Mouse (Mus musculus): ENCODE results near the gene Cbx8. TPM values are rescaled to one million over a fixed set of nuclear protein-coding genes. Genes with fewer than 3 reads are reported as not detected.

Gene Cbx8
- polyA plus RNA-seq, 2 experiments: 6.9 to 12.6 TPM

DNA sequence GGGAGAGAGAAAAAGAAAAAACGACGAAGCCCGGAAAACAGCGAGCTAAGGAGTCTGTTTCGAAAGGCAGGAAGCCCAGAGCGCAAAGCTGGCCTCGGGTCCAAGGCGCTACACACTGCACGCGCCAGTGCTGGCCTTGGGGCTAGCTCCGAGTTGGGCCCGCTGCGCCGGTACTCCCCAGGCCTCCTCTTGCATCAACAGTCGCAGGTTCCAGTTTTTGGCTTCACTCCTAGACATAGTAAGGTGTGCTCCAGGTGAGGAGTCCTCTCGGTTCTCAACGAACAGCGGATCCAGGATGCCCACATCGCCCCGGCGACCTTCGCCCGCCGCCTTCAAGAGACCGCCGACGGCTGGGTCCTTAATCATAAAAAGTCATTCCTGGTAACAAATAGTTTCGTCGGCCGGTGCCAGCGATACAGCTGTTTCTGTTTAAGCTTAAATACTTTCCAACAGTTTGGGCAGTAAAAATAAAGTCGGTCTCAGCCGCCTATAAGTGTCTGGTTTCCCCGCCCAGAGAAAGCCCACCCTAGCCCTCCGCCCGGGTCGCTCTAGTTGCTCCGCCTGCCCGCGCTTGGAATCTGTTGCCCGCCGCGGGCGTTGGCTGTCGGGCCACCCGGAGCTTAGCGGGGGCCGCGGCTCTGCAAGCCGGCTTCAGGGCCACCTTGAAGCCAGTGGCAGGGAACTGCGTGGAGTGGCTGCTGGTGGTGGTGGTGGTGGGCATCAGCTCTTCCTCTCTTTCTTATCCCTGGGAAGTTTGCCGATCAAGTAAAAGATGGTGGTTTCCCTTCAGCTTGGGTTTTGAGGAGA lies 1.9 kb upstream of the Cbx8 start:
- Histone ChIP-seq H3K27me3 (ENCODE audit: control insufficient read depth, insufficient read depth, low read length) (peaks cover 55% of the 10 kb centered on the region), H3K9ac (ENCODE audit: low read depth, low read length, severe bottlenecking) (peak overlapping the region; percentile 28; the same call in 1 of the 2 replicates)
- peak; percentile 90 for DNase-seq (ENCODE audit: low spot score)

DNA sequence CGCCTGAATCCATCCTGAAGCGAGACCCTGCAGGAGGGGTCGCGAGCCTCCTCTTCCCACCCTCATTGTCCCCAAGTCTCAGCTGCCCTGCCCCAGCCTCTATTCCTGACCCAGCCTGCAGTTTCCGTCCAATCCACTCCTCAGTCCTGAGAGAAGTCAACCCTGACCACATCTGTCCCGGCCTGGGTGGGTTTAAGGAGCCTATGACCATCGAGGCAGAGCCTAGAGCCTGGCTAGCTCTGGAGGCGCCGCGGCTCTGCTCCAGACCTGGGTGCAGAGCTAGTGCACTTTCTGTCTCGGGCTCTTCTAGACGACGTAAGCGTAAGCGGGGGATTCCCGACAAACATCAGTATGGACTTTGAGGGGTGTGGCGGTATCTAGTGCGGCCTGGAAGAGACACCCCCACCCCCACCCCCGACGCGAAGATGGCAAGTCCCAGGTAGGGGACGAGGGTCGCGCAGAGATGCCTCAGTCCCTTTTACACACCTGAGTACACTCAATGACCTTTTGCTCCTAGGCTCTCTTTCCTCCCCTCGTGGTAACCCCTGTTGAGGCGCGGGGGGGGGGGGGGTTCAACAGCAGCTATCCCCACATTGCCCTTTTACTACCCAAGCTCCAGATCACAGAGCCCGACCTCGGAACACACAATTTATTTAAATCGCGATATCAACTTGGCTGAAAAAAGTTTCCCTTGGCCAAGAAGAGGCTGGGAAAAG lies 1.1 kb upstream of the Cbx8 start:
- Histone ChIP-seq H3K27me3 (ENCODE audit: control insufficient read depth, insufficient read depth, low read length) (peaks cover 54% of the 10 kb centered on the region), H3K4me1 (ENCODE audit: control insufficient read depth, insufficient read depth, low read length) (peaks cover 69% of the 10 kb centered on the region), H3K4me2 (replicated peaks; ENCODE audit: low read depth, low read length, severe bottlenecking) (peak overlapping the region; percentile 100), H3K36me3 (ENCODE audit: control insufficient read depth, insufficient read depth, low read length) (peaks cover 9% of the 10 kb centered on the region), H3K9ac (ENCODE audit: low read depth, low read length, severe bottlenecking) (peak overlapping the region; percentile 55), H3K9me3 (ENCODE audit: control insufficient read depth, low read length) (no peaks in the 10 kb centered on the region), H3K4me3 (replicated peaks; ENCODE audit: low read length) (peak overlapping the region; percentile 77), H3K27ac (replicated peaks; ENCODE audit: low read depth, low read length) (peak overlapping the region; percentile 76)
- 2% methylated on average over 30 of the region's 31 CpGs for WGBS
- no peak for TF ChIP-seq POLR2A (IDR thresholded peaks at IDR 0.05; ENCODE audit: borderline replicate concordance, extremely low read depth, insufficient read depth, insufficient read length)
- DNase-seq (ENCODE audit: low spot score): no peak
- no peak for ATAC-seq (ENCODE audit: low FRiP score, low read depth)

More for the DNA sequence above, 1.9 kb upstream of the Cbx8 start:
- Histone ChIP-seq H3K36me3 (ENCODE audit: control insufficient read depth, insufficient read depth, low read length) (peaks cover 9% of the 10 kb centered on the region), H3K4me3 (replicated peaks; ENCODE audit: low read length) (peak overlapping the region; percentile 77), H3K4me1 (ENCODE audit: control insufficient read depth, insufficient read depth, low read length) (peaks cover 68% of the 10 kb centered on the region), H3K27ac (replicated peaks; ENCODE audit: low read depth, low read length) (peak overlapping the region; percentile 76), H3K4me2 (replicated peaks; ENCODE audit: low read depth, low read length, severe bottlenecking) (peak overlapping the region; percentile 100), H3K9me3 (ENCODE audit: control insufficient read depth, low read length) (no peaks in the 10 kb centered on the region)
- under 1% methylated on average over 52 of the region's 52 CpGs for WGBS
- no peak for TF ChIP-seq POLR2A (IDR thresholded peaks at IDR 0.05; ENCODE audit: borderline replicate concordance, extremely low read depth, insufficient read depth, insufficient read length)
- ATAC-seq (ENCODE audit: low FRiP score, low read depth): no peak

DNA sequence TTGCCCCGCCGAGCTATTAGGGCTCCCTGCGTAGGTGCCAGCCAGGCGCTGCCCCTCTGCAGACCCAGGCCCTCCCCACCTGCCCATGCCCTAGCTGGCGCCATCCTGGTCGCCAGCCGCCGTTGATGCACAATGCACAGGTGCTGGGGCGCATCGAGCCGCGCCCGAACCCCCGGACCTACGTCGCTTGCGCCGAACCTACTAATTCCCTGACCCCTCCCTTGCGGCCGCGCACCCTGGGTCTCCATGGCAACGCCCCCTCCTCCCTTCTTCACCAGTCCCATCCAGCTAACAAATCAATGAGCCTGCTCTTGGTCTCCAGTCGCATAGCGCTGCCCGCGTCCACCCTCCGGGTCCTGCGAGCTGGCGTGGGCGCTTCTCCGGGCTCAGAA lies 552 bp upstream of the Cbx8 start:
- 0 out of 2 replicates have a peak, but pooled peaks have one; percentile 28 for TF ChIP-seq POLR2A (IDR thresholded peaks at IDR 0.05; ENCODE audit: borderline replicate concordance, extremely low read depth, insufficient read depth, insufficient read length)
- H3K27ac ChIP-seq (replicated peaks; ENCODE audit: low read depth, low read length): peak overlapping the region; percentile 26; the same call in 1 of the 2 replicates
- ATAC-seq (ENCODE audit: low FRiP score, low read depth) (peak; percentile 11), DNase-seq (ENCODE audit: low spot score) (no peak)
- H3K27me3 ChIP-seq (ENCODE audit: control insufficient read depth, insufficient read depth, low read length): peaks cover 54% of the 10 kb centered on the region
- H3K4me2 ChIP-seq (replicated peaks; ENCODE audit: low read depth, low read length, severe bottlenecking): peak overlapping the region; percentile 100
- H3K36me3 ChIP-seq (ENCODE audit: control insufficient read depth, insufficient read depth, low read length): peaks cover 9% of the 10 kb centered on the region
- 0% methylated on average over 24 of the region's 31 CpGs for WGBS
- peak overlapping the region; percentile 55 for H3K9ac ChIP-seq (ENCODE audit: low read depth, low read length, severe bottlenecking)
- peak overlapping the region; percentile 77 for H3K4me3 ChIP-seq (replicated peaks; ENCODE audit: low read length)
- H3K4me1 ChIP-seq (ENCODE audit: control insufficient read depth, insufficient read depth, low read length): peaks cover 70% of the 10 kb centered on the region
- no peaks in the 10 kb centered on the region for H3K9me3 ChIP-seq (ENCODE audit: control insufficient read depth, low read length)

DNA sequence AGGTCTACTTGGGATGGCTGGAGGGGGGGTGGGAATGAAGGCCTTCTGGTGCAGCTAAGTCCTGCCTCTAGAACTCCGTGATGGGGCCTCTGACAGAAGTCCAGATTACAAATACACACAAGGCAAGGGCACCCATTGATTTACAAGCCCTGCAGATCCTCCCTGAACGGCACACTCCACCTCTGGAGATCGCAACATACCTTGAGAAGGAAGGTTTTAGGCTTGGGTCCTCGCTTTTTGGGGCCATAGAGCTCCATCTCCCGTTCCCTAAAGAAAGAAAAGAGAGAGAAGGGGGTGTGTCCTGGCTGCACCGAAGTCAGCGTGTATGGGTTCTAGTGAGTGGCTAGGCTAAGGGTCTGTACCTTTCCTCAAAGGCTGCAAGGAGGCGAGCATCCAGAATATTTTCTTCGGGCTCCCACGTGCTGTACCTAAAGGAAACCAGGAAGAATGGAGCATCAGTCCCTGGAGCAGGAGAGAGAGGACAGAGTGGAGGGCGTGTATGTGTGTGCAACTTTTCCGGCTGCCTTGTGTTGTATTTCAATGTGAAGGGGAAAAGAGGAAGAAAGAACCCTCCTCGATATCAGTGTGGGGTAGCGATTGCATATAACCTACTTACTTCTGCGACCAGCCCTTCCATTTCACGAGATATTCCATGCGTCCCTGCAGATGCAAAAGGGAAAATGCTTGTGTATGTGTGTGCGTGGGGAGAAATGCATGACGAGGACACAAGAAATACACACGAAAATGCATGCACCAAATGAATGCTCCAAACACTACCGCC lies 847 bp downstream of the Cbx8 start:
- peak overlapping the region; percentile 100 for H3K4me2 ChIP-seq (replicated peaks; ENCODE audit: low read depth, low read length, severe bottlenecking)
- peak overlapping the region; percentile 78 for H3K9ac ChIP-seq (ENCODE audit: low read depth, low read length, severe bottlenecking)
- ATAC-seq (ENCODE audit: low FRiP score, low read depth): no peak
- peaks cover 55% of the 10 kb centered on the region for H3K27me3 ChIP-seq (ENCODE audit: control insufficient read depth, insufficient read depth, low read length)
- WGBS: 8% methylated on average over 21 of the region's 21 CpGs
- H3K36me3 ChIP-seq (ENCODE audit: control insufficient read depth, insufficient read depth, low read length): peaks cover 9% of the 10 kb centered on the region
- peak overlapping the region; percentile 78; the same call in 1 of the 2 replicates for H3K27ac ChIP-seq (replicated peaks; ENCODE audit: low read depth, low read length)
- no peaks in the 10 kb centered on the region for H3K9me3 ChIP-seq (ENCODE audit: control insufficient read depth, low read length)
- H3K4me1 ChIP-seq (ENCODE audit: control insufficient read depth, insufficient read depth, low read length): peaks cover 67% of the 10 kb centered on the region
- no peak for DNase-seq (ENCODE audit: low spot score)
- H3K4me3 ChIP-seq (replicated peaks; ENCODE audit: low read length): peak overlapping the region; percentile 77
- no peak for TF ChIP-seq POLR2A (IDR thresholded peaks at IDR 0.05; ENCODE audit: borderline replicate concordance, extremely low read depth, insufficient read depth, insufficient read length)

Measured in limb, embryonic 14.5 days (tissue).